Mouse (Mus musculus): ENCODE measurements around the gene Ch25h. TPM values are rescaled to one million over a fixed set of nuclear protein-coding genes. Genes with fewer than 3 reads are reported as not detected.

The Ch25h gene
- total and polyA plus RNA-seq, 3 experiments = not detected

DNA sequence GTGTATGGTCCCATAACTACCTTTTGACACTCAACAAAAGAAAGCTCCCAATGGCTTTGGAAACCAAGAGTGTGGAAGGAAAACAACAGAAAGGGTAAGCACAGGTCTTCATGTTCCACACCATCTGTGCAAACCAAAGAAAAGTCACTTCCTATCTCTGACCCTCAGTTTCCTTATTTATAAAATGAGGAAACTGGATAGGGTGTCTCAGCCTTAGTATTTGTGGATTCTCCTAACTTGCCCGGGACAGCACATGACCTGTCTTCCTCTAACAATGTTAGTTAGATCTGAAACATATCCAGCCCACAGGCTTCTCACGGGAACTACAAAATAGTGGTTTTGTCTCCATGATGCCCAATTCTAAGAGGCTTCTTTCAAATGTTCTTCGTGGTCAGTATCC is 10.5 kb downstream of the Ch25h start:
- Histone ChIP-seq H3K27ac (ENCODE audit: insufficient read depth, low read depth) (no peak overlapping the region), H3K9ac (ENCODE audit: insufficient read depth, low read depth) (no peak overlapping the region), H3K4me3 (replicated peaks in 1 of 3; ENCODE audit: low read depth in 2 of 3, low read length in 2 of 3, poor library complexity in 1 of 3) (no peak overlapping the region), H3K79me2 (replicated peaks; ENCODE audit: control insufficient read depth, extremely low read depth, insufficient read depth, poor library complexity, severe bottlenecking) (no peaks in the 10 kb centered on the region), H3K9me3 (replicated peaks; ENCODE audit: low read length) (no peaks in the 10 kb centered on the region), H3K4me1 (ENCODE audit: control insufficient read depth in 1 of 2, insufficient read depth in 2 of 2) (peaks cover 0 to 8% of the 10 kb centered on the region in 2 experiments; a peak in 1 of 4 replicates), H3K4me2 (ENCODE audit: insufficient read depth, low read depth, poor library complexity, severe bottlenecking) (no peak overlapping the region), H3K36me3 (replicated peaks in 1 of 2; ENCODE audit: control insufficient read depth in 1 of 2, insufficient read depth in 1 of 2, low read length in 1 of 2) (no peaks in the 10 kb centered on the region), H3K27me3 (replicated peaks) (no peaks in the 10 kb centered on the region)
- dilution Hi-C loops (cut with MboI; ENCODE audit: extremely low pct_ligation_motif_present, extremely low pct_unique_long_range_greater_than_20kb, low sequenced_read_pairs) (no loop called here), in situ Hi-C loops (cut with MboI; ENCODE audit: low pct_ligation_motif_present, low pct_unique_long_range_greater_than_20kb, low sequenced_read_pairs) (no loop called here)
- DNase-seq (ENCODE audit: extremely low read depth) = no peak
- TF ChIP-seq POLR2A (IDR thresholded peaks at IDR 0.05; ENCODE audit: low read depth, low read length) (no peak), CHD2 (IDR thresholded peaks at IDR 0.05; ENCODE audit: low read length) (no peak), JUND (conservative IDR thresholded peaks at IDR 0.05; ENCODE audit: low read depth, low read length) (no peak), TCF12 (IDR thresholded peaks at IDR 0.05; ENCODE audit: low read depth, low read length) (no peak), GABPA (IDR thresholded peaks at IDR 0.05; ENCODE audit: insufficient replicate concordance, low read depth, low read length) (no peak), NELFE (IDR thresholded peaks at IDR 0.05; ENCODE audit: low read depth, low read length) (no peak), ETS1 (conservative IDR thresholded peaks at IDR 0.05; ENCODE audit: low read depth, low read length) (no peak), KAT2A (IDR thresholded peaks at IDR 0.05; ENCODE audit: insufficient replicate concordance, low read length) (no peak), TBP (conservative IDR thresholded peaks at IDR 0.05; ENCODE audit: low read depth, low read length) (no peak), MEF2A (IDR thresholded peaks at IDR 0.05; ENCODE audit: borderline replicate concordance, low read depth, low read length) (no peak), PAX5 (IDR thresholded peaks at IDR 0.05; ENCODE audit: low read length) (no peak), USF1 (IDR thresholded peaks at IDR 0.05; ENCODE audit: low read depth, low read length) (no peak), SMC3 (IDR thresholded peaks at IDR 0.05; ENCODE audit: low read depth, low read length) (no peak), ZNF384 (IDR thresholded peaks at IDR 0.05; ENCODE audit: low read depth, low read length) (no peak), POLR2AphosphoS2 (IDR thresholded peaks at IDR 0.05; ENCODE audit: low read depth, low read length) (no peak), RAD21 (IDR thresholded peaks at IDR 0.05; ENCODE audit: low read depth, low read length) (no peak)

DNA sequence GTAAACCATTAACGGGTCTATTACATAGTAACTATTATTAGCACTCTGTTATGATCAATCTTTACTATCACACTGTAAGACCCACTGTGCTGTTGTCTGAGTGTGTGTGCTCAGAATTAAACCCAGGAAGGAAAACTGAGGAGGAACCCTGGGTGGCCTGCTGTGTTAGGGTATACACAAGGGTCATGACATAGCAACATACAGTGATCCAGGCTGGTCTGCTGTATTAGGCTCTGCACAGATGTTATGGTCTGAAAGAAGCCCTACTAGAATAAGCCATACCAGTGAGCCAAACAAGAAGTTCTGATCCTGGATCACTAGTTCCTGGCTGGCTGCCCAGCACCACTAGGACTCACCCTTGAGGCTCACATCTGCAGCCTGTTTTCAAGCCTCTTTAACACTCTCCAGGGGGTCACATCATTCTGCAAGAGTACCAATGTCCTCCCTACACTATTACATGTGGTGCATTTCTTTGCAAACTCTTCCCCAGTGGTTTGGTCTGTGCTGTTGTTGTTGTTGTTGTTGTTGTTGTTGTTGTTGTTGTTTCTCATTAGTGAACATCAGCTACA is 13.4 kb downstream of the Ch25h start:
- dilution Hi-C loops (cut with MboI; ENCODE audit: extremely low pct_ligation_motif_present, extremely low pct_unique_long_range_greater_than_20kb, low sequenced_read_pairs) = no loop called here
- H3K27ac ChIP-seq (ENCODE audit: insufficient read depth, low read depth) = no peak overlapping the region
- no peak overlapping the region for H3K9ac ChIP-seq (ENCODE audit: insufficient read depth, low read depth)
- DNase-seq (ENCODE audit: extremely low read depth) = no peak
- H3K4me1 ChIP-seq (ENCODE audit: control insufficient read depth in 1 of 2, insufficient read depth in 2 of 2) = peaks cover 0 to 8% of the 10 kb centered on the region in 2 experiments; a peak in 1 of 4 replicates
- H3K4me3 ChIP-seq (replicated peaks in 1 of 3; ENCODE audit: low read depth in 2 of 3, low read length in 2 of 3, poor library complexity in 1 of 3) = no peak overlapping the region
- H3K79me2 ChIP-seq (replicated peaks; ENCODE audit: control insufficient read depth, extremely low read depth, insufficient read depth, poor library complexity, severe bottlenecking) = no peaks in the 10 kb centered on the region
- in situ Hi-C loops (cut with MboI; ENCODE audit: low pct_ligation_motif_present, low pct_unique_long_range_greater_than_20kb, low sequenced_read_pairs) = no loop called here
- no peaks in the 10 kb centered on the region for H3K9me3 ChIP-seq (replicated peaks; ENCODE audit: low read length)
- TF ChIP-seq POLR2AphosphoS2 (IDR thresholded peaks at IDR 0.05; ENCODE audit: low read depth, low read length) (no peak), ZC3H11A (IDR thresholded peaks at IDR 0.05; ENCODE audit: low read depth, low read length) (no peak), MYC (IDR thresholded peaks at IDR 0.05; ENCODE audit: low read depth, low read length) (no peak), BHLHE40 (IDR thresholded peaks at IDR 0.05; ENCODE audit: low read depth, low read length) (no peak), E2F4 (IDR thresholded peaks at IDR 0.05; ENCODE audit: insufficient replicate concordance, low read depth, low read length) (no peak), USF2 (conservative IDR thresholded peaks at IDR 0.05; ENCODE audit: low read depth, low read length) (no peak), ELF1 (IDR thresholded peaks at IDR 0.05; ENCODE audit: low read depth, low read length) (no peak), ZKSCAN1 (IDR thresholded peaks at IDR 0.05; ENCODE audit: borderline replicate concordance, low read depth, low read length) (no peak), USF1 (IDR thresholded peaks at IDR 0.05; ENCODE audit: low read depth, low read length) (no peak), KAT2A (IDR thresholded peaks at IDR 0.05; ENCODE audit: insufficient replicate concordance, low read length) (no peak), POLR2A (IDR thresholded peaks at IDR 0.05; ENCODE audit: low read depth, low read length) (no peak), TCF12 (IDR thresholded peaks at IDR 0.05; ENCODE audit: low read depth, low read length) (no peak), IRF4 (IDR thresholded peaks at IDR 0.05; ENCODE audit: low read depth, low read length) (no peak), MXI1 (IDR thresholded peaks at IDR 0.05; ENCODE audit: low read depth, low read length) (no peak), SIN3A (IDR thresholded peaks at IDR 0.05; ENCODE audit: low read length) (no peak), NELFE (IDR thresholded peaks at IDR 0.05; ENCODE audit: low read depth, low read length) (no peak), JUND (conservative IDR thresholded peaks at IDR 0.05; ENCODE audit: low read depth, low read length) (no peak)
- H3K27me3 ChIP-seq (replicated peaks) = no peaks in the 10 kb centered on the region
- H3K4me2 ChIP-seq (ENCODE audit: insufficient read depth, low read depth, poor library complexity, severe bottlenecking) = no peak overlapping the region
- H3K36me3 ChIP-seq (replicated peaks in 1 of 2; ENCODE audit: control insufficient read depth in 1 of 2, insufficient read depth in 1 of 2, low read length in 1 of 2) = no peaks in the 10 kb centered on the region

Measured in CH12.LX (cell line).